Mouse (Mus musculus): ENCODE data around the gene Olfr1440. TPM values are rescaled to one million over a fixed set of nuclear protein-coding genes. Genes with fewer than 3 reads are reported as not detected.

Olfr1440 gene
- total RNA-seq, 1 experiment = not detected

- Histone ChIP-seq H3K9ac (ENCODE audit: insufficient read depth, low read depth, low read length, poor library complexity, severe bottlenecking) (no peak overlapping the region), H3K36me3 (ENCODE audit: control insufficient read depth, insufficient read depth, low read length, poor library complexity, severe bottlenecking) (no peaks in the 10 kb centered on the region), H3K4me1 (ENCODE audit: control insufficient read depth in 2 of 2, insufficient read depth in 2 of 2, low read length in 2 of 2, poor library complexity in 1 of 2) (peaks cover 0 to 3% of the 10 kb centered on the region in 2 experiments; a peak in 1 of 4 replicates), H3K27ac (ENCODE audit: insufficient read depth, low read depth, low read length, poor library complexity, severe bottlenecking) (no peak overlapping the region), H3K4me3 (ENCODE audit: insufficient read depth in 1 of 2, low read depth in 1 of 2, low read length in 2 of 2, poor library complexity in 1 of 2, severe bottlenecking in 1 of 2) (no peak overlapping the region), H3K9me3 (ENCODE audit: control insufficient read depth, insufficient read depth, low read depth, low read length) (no peaks in the 10 kb centered on the region; the same call in 1 of the 2 replicates)
- no peak for DNase-seq (ENCODE audit: low read depth, low spot score)
- TF ChIP-seq MAFK (IDR thresholded peaks at IDR 0.05; ENCODE audit: insufficient read depth, low read depth, low read length) = no peak
- TF ChIP-seq ZNF384 (IDR thresholded peaks at IDR 0.05; ENCODE audit: low read depth, low read length) = no peak
- no peak for TF ChIP-seq HCFC1 (IDR thresholded peaks at IDR 0.05; ENCODE audit: borderline replicate concordance, insufficient read depth, low read length)
- no peak for TF ChIP-seq CHD2 (IDR thresholded peaks at IDR 0.05; ENCODE audit: low read depth, low read length)
- TF ChIP-seq ZC3H11A (IDR thresholded peaks at IDR 0.05; ENCODE audit: borderline replicate concordance, low read depth, low read length) = no peak
- in situ Hi-C loops (cut with MboI; ENCODE audit: low sequenced_read_pairs in 2 of 2, unreplicated experiment in 2 of 2) = no loop called here
These were observed 57.9 kb downstream of the Olfr1440 start for GRCm38 (mm10) chr19:12445014-12445413.

Other genes with a start within 250 kb of the Olfr1440 start
- gene Olfr1555-ps1, start 217.2 kb upstream of the Olfr1440 start, total RNA-seq (2012; rRNA removed) = not detected in 2 replicates
- gene Olfr1431, start 186.6 kb upstream of the Olfr1440 start, total RNA-seq (2012; rRNA removed) = 0.18 TPM in 1 of 2 replicates, not detected in the other
- not detected in 2 replicates for gene Olfr1432, start 154.7 kb upstream of the Olfr1440 start, total RNA-seq (2012; rRNA removed)
- not detected in 2 replicates for gene Olfr262, start 145.6 kb upstream of the Olfr1440 start, total RNA-seq (2012; rRNA removed)
- gene Olfr235, start 126.2 kb upstream of the Olfr1440 start, total RNA-seq (2012; rRNA removed) = not detected in 2 replicates
- not detected in 2 replicates for gene Olfr1434, start 107.4 kb upstream of the Olfr1440 start, total RNA-seq (2012; rRNA removed)
- gene Olfr1436, start 88.1 kb upstream of the Olfr1440 start, total RNA-seq (2012; rRNA removed) = not detected in 2 replicates
- not detected in 2 replicates for gene Olfr1437, start 62.2 kb upstream of the Olfr1440 start, total RNA-seq (2012; rRNA removed)
- not detected in 2 replicates for gene Olfr1438-ps1, start 51.4 kb upstream of the Olfr1440 start, total RNA-seq (2012; rRNA removed)
- gene Olfr1441, start 30.2 kb downstream of the Olfr1440 start, total RNA-seq (2012; rRNA removed) = 0.13 TPM in 1 of 2 replicates, not detected in the other
- not detected in 2 replicates for gene Pfpl, start 40.6 kb downstream of the Olfr1440 start, total RNA-seq (2012; rRNA removed)
- 0.05 and 0.18 TPM in 2 replicates for gene Mpeg1, start 73.5 kb downstream of the Olfr1440 start, total RNA-seq (2012; rRNA removed)
- gene Dtx4, start 114.2 kb downstream of the Olfr1440 start, total RNA-seq (2012; rRNA removed) = 1.4 and 2.2 TPM in 2 replicates
- gene Fam111a, start 158.5 kb downstream of the Olfr1440 start, total RNA-seq (2012; rRNA removed) = 7.5 and 15.0 TPM in 2 replicates
- gene Gm4952, start 212.7 kb downstream of the Olfr1440 start, total RNA-seq (2012; rRNA removed) = not detected in 2 replicates
- 0.18 TPM in 1 of 2 replicates, not detected in the other for gene Glyat, start 246.0 kb downstream of the Olfr1440 start, total RNA-seq (2012; rRNA removed)